Comparison of ENCODE assay signal across 14 mouse cellular contexts in the genomic region with DNA sequence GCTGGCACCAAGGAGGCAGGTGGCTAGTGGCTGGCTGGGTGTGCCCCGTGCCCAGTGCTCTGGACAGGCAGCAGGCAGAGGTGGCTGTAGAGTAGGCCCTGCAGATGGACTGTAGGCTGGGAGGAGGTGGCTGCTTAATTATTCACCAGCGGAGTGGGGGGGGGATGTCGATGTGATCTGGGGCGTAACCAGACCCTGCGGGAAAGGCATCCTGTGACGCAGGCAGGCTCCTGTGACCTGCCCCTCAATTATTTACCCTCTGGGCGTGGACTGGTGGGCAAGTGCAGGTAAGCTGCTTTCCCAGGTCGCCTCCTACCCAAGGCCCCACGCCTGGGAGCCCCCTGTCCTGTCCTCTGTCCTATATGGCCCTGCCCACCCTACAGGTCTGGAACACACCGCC. TPM values are rescaled to one million over a fixed set of nuclear protein-coding genes. Genes with fewer than 3 reads are reported as not detected.
DNase-seq lines count a peak whose midpoint lies in the region; ATAC-seq and TF ChIP-seq lines count a peak whose summit lies in the region.
"Had no signal": no experiment of that assay in that cellular context is flagged by ENCODE, and none has a peak within 500 bp of the region (broad histone marks: within the 10 kb centered on the region; RNA-seq: fewer than 3 reads in every experiment).

A gene (minus strand): TSS at position 139 of the 400 bp plus-strand sequence.

- H3K27ac ChIP-seq in lung, embryonic 15.5 days: no peak within 1 kb of the TSS
- no peak within 1 kb of the TSS for H3K27ac ChIP-seq in limb, embryonic 15.5 days
- peak within 1 kb of the TSS; percentile 46; the same call in 1 of the 2 replicates for H3K27ac ChIP-seq in stomach, embryonic 16.5 days (ENCODE audit: low read length)
- H3K27ac ChIP-seq in midbrain, postnatal 0 days (ENCODE audit: low read depth, low read length): no peak within 1 kb of the TSS
- no peak within 1 kb of the TSS for H3K27ac ChIP-seq in hindbrain, embryonic 10.5 days
- H3K27ac ChIP-seq: gastrocnemius, adult 2 months had no signal

- no peak within 1 kb of the TSS for H3K9ac ChIP-seq in lung, embryonic 15.5 days
- H3K9ac ChIP-seq in limb, embryonic 15.5 days: no peak within 1 kb of the TSS
- peak within 1 kb of the TSS; percentile 37; the same call in 1 of the 2 replicates for H3K9ac ChIP-seq in stomach, embryonic 16.5 days (ENCODE audit: low read length)
- no peak within 1 kb of the TSS for H3K9ac ChIP-seq in midbrain, postnatal 0 days (replicated peaks; ENCODE audit: low read length, poor library complexity, severe bottlenecking)

- no peak for DNase-seq in lung, postnatal 10 days
- peak; percentile 87 to 88 for DNase-seq in kidney, adult 8-10 months
- no peak for DNase-seq in midbrain, postnatal 0 days (ENCODE audit: low spot score)
- no peak for DNase-seq in hindbrain, embryonic 10.5 days (ENCODE audit: low spot score)
- DNase-seq in T-cell, adult 2 months (ENCODE audit: low spot score): no peak
- DNase-seq: cerebellum, adult 9-11 months; gastrocnemius, adult 2 months; heart, postnatal 4 days; lung, postnatal 36 days; right cerebral cortex, postnatal 25 days had no signal

- H3K4me3 ChIP-seq in lung, embryonic 15.5 days: no peak within 1 kb of the TSS
- no peak within 1 kb of the TSS for H3K4me3 ChIP-seq in limb, embryonic 15.5 days
- H3K4me3 ChIP-seq in stomach, embryonic 16.5 days (replicated peaks; ENCODE audit: low read length): peak within 1 kb of the TSS; percentile 26
- no peak within 1 kb of the TSS for H3K4me3 ChIP-seq in midbrain, postnatal 0 days (ENCODE audit: low read depth, low read length)
- no peak within 1 kb of the TSS for H3K4me3 ChIP-seq in hindbrain, embryonic 10.5 days
- H3K4me3 ChIP-seq: gastrocnemius, adult 2 months had no signal

- peak; percentile 15; the same call in 1 of the 2 replicates for ATAC-seq in lung, embryonic 15.5 days (ENCODE audit: borderline replicate concordance, extremely low read depth, low FRiP score, low TSS enrichment)
- ATAC-seq in limb, embryonic 15.5 days (ENCODE audit: insufficient number of reproducible peaks, low FRiP score, low TSS enrichment, low read depth): no peak
- peak; percentile 65 for ATAC-seq in stomach, embryonic 16.5 days (ENCODE audit: insufficient read depth, low FRiP score)
- ATAC-seq in midbrain, postnatal 0 days (ENCODE audit: low FRiP score): no peak
- ATAC-seq: midbrain, embryonic 16.5 days had no signal

- no peak for TF ChIP-seq CTCF in midbrain, postnatal 0 days (IDR thresholded peaks at IDR 0.05)

- H3K4me2 ChIP-seq in lung, embryonic 15.5 days: no peak within 1 kb of the TSS
- no peak within 1 kb of the TSS for H3K4me2 ChIP-seq in limb, embryonic 15.5 days
- peak within 1 kb of the TSS; percentile 30 for H3K4me2 ChIP-seq in stomach, embryonic 16.5 days (ENCODE audit: low read depth, low read length)
- no peak within 1 kb of the TSS for H3K4me2 ChIP-seq in midbrain, postnatal 0 days (ENCODE audit: low read depth, low read length, poor library complexity, severe bottlenecking)

- H3K27me3 ChIP-seq in lung, embryonic 15.5 days: no peaks in the 10 kb centered on the region
- H3K27me3 ChIP-seq in limb, embryonic 15.5 days: no peaks in the 10 kb centered on the region
- H3K27me3 ChIP-seq in stomach, embryonic 16.5 days (ENCODE audit: control insufficient read depth, insufficient read depth, low read length): no peaks in the 10 kb centered on the region
- no peaks in the 10 kb centered on the region for H3K27me3 ChIP-seq in midbrain, postnatal 0 days (ENCODE audit: insufficient read depth, low read length)
- no peaks in the 10 kb centered on the region for H3K27me3 ChIP-seq in hindbrain, embryonic 10.5 days (ENCODE audit: insufficient read depth, poor library complexity, severe bottlenecking)

- 52% methylated on average over 10 of the region's 10 CpGs for WGBS in lung, embryonic 15.5 days
- 64% methylated on average over 10 of the region's 10 CpGs for WGBS in limb, embryonic 15.5 days
- WGBS in stomach, embryonic 16.5 days: 49% methylated on average over 10 of the region's 10 CpGs
- WGBS in midbrain, postnatal 0 days: 72% methylated on average over 9 of the region's 10 CpGs
- WGBS in hindbrain, embryonic 10.5 days: 64% methylated on average over 10 of the region's 10 CpGs

- H3K9me3 ChIP-seq in lung, embryonic 15.5 days: no peaks in the 10 kb centered on the region
- H3K9me3 ChIP-seq in limb, embryonic 15.5 days: no peaks in the 10 kb centered on the region
- no peaks in the 10 kb centered on the region for H3K9me3 ChIP-seq in stomach, embryonic 16.5 days (replicated peaks; ENCODE audit: control insufficient read depth, low read length)
- no peaks in the 10 kb centered on the region for H3K9me3 ChIP-seq in midbrain, postnatal 0 days (ENCODE audit: low read length)
- H3K9me3 ChIP-seq in hindbrain, embryonic 10.5 days: no peaks in the 10 kb centered on the region

- H3K4me1 ChIP-seq in lung, embryonic 15.5 days: peaks cover 16% of the 10 kb centered on the region; the same call in 1 of the 2 replicates
- peaks cover 9% of the 10 kb centered on the region; the same call in 1 of the 2 replicates for H3K4me1 ChIP-seq in limb, embryonic 15.5 days
- peaks cover 13% of the 10 kb centered on the region; the same call in 1 of the 2 replicates for H3K4me1 ChIP-seq in stomach, embryonic 16.5 days (ENCODE audit: control insufficient read depth, insufficient read depth, low read length)
- no peaks in the 10 kb centered on the region for H3K4me1 ChIP-seq in midbrain, postnatal 0 days (ENCODE audit: insufficient read depth, low read length)
- peaks cover 15% of the 10 kb centered on the region for H3K4me1 ChIP-seq in hindbrain, embryonic 10.5 days (replicated peaks)

- H3K36me3 ChIP-seq in lung, embryonic 15.5 days: no peaks in the 10 kb centered on the region
- peaks cover 23% of the 10 kb centered on the region; the same call in 1 of the 2 replicates for H3K36me3 ChIP-seq in limb, embryonic 15.5 days
- no peaks in the 10 kb centered on the region for H3K36me3 ChIP-seq in stomach, embryonic 16.5 days (ENCODE audit: control insufficient read depth, insufficient read depth, low read length)
- peaks cover 9% of the 10 kb centered on the region; the same call in 1 of the 2 replicates for H3K36me3 ChIP-seq in midbrain, postnatal 0 days (ENCODE audit: insufficient read depth, low read length)
- peaks cover 36% of the 10 kb centered on the region for H3K36me3 ChIP-seq in hindbrain, embryonic 10.5 days

RNA-seq across cellular contexts. Expression of the gene that starts here (rescaled TPM):
- polyA plus RNA-seq in lung, embryonic 15.5 days (2015; fragmentation: Nextera tagmentation; extraction: Ambion mirVana): 3.1 and 4.4 TPM in 2 replicates
- 17.2 and 19.7 TPM in 2 replicates for polyA plus RNA-seq in limb, embryonic 15.5 days (2015; fragmentation: Nextera tagmentation; extraction: Ambion mirVana)
- polyA plus RNA-seq in stomach, embryonic 16.5 days (2015; fragmentation: Nextera tagmentation; extraction: Ambion mirVana): 7.1 and 7.3 TPM in 2 replicates
- 3.0 and 3.1 TPM in 2 replicates for total RNA-seq in midbrain, postnatal 0 days (2014; rRNA removed)
- 8.0 and 8.5 TPM in 2 replicates for polyA plus RNA-seq in midbrain, postnatal 0 days (2015; fragmentation: Nextera tagmentation; extraction: Ambion mirVana)
- polyA plus RNA-seq in hindbrain, embryonic 10.5 days (2016; fragmentation: Nextera tagmentation; extraction: Ambion mirVana): 1.7 and 2.0 TPM in 2 replicates

Comparison
In these comparisons a context has a peak if more than half of its experiments do, and no peak if none do; other contexts are left out.
1. ATAC-seq: peak in lung, embryonic 15.5 days (single experiment) and stomach, embryonic 16.5 days (single experiment); none in limb, embryonic 15.5 days (single experiment) and midbrain, postnatal 0 days (single experiment).
2. DNase-seq: peak in kidney, adult 8-10 months (2 of 2); none in lung, postnatal 10 days (single experiment), midbrain, postnatal 0 days (single experiment), hindbrain, embryonic 10.5 days (single experiment) and T-cell, adult 2 months (single experiment).